ENCODE assay signal across 13 mouse cellular contexts in genomic region chr7:24297361-24298095, GRCm38 (mm10). TPM values are rescaled to one million over a fixed set of nuclear protein-coding genes. Genes with fewer than 3 reads are reported as not detected.
DNase-seq lines count a peak whose midpoint lies in the region; ATAC-seq lines count a peak whose summit lies in the region.
"Had no signal": no experiment of that assay in that cellular context is flagged by ENCODE, and none has a peak within 500 bp of the region (broad histone marks: within the 10 kb centered on the region; RNA-seq: fewer than 3 reads in every experiment).

No protein-coding gene starts in this region.

- no peak for DNase-seq in heart, adult 8-10 months (ENCODE audit: low spot score)
- no peak for DNase-seq in spleen, postnatal 36 days (ENCODE audit: low spot score in 2 of 2)
- DNase-seq in cerebellum, adult 8-10 months = no peak
- DNase-seq in layer of hippocampus, adult 8-10 months (ENCODE audit: low spot score in 2 of 2) = no peak
- DNase-seq: embryo, embryonic 11 days; kidney, postnatal 36 days; right cerebral cortex, postnatal 25 days had no signal

- no peak for ATAC-seq in heart, embryonic 13.5 days (ENCODE audit: extremely low read depth, insufficient number of reproducible peaks, low FRiP score, low TSS enrichment)
- no peak for ATAC-seq in embryonic facial prominence, embryonic 15.5 days (ENCODE audit: insufficient number of reproducible peaks, low FRiP score, low TSS enrichment, low read depth)
- ATAC-seq in hindbrain, embryonic 16.5 days = no peak
- ATAC-seq in midbrain, embryonic 16.5 days = no peak

- peak overlapping the region; percentile 91 for H3K9ac ChIP-seq in heart, embryonic 13.5 days
- H3K9ac ChIP-seq in embryonic facial prominence, embryonic 15.5 days = no peak overlapping the region
- H3K9ac ChIP-seq in hindbrain, embryonic 16.5 days (ENCODE audit: low read depth, low read length) = peak overlapping the region; percentile 83; the same call in 1 of the 2 replicates
- peak overlapping the region; percentile 84; the same call in 1 of the 2 replicates for H3K9ac ChIP-seq in midbrain, embryonic 16.5 days (ENCODE audit: low read depth, low read length)

- peak overlapping the region; percentile 94 for H3K4me2 ChIP-seq in heart, embryonic 13.5 days
- H3K4me2 ChIP-seq in embryonic facial prominence, embryonic 15.5 days (replicated peaks) = peak overlapping the region; percentile 81
- H3K4me2 ChIP-seq in hindbrain, embryonic 16.5 days (ENCODE audit: low read length) = peak overlapping the region; percentile 92
- peak overlapping the region; percentile 86; the same call in 1 of the 2 replicates for H3K4me2 ChIP-seq in midbrain, embryonic 16.5 days (ENCODE audit: low read length)

- H3K9me3 ChIP-seq in heart, embryonic 13.5 days = no peaks in the 10 kb centered on the region
- no peaks in the 10 kb centered on the region for H3K9me3 ChIP-seq in embryonic facial prominence, embryonic 15.5 days (replicated peaks)
- no peaks in the 10 kb centered on the region for H3K9me3 ChIP-seq in hindbrain, embryonic 16.5 days (ENCODE audit: control insufficient read depth, low read length)
- no peaks in the 10 kb centered on the region for H3K9me3 ChIP-seq in midbrain, embryonic 16.5 days (replicated peaks; ENCODE audit: control insufficient read depth, low read length, poor library complexity, severe bottlenecking)

- H3K27ac ChIP-seq in heart, embryonic 13.5 days (replicated peaks) = no peak overlapping the region
- H3K27ac ChIP-seq in embryonic facial prominence, embryonic 15.5 days (replicated peaks) = no peak overlapping the region
- H3K27ac ChIP-seq in hindbrain, embryonic 16.5 days (ENCODE audit: low read depth, low read length) = no peak overlapping the region
- no peak overlapping the region for H3K27ac ChIP-seq in midbrain, embryonic 16.5 days (ENCODE audit: low read length)

- 91% methylated on average over 15 of the region's 15 CpGs for WGBS in heart, embryonic 13.5 days
- 93% methylated on average over 15 of the region's 15 CpGs for WGBS in embryonic facial prominence, embryonic 15.5 days
- WGBS in hindbrain, embryonic 16.5 days = 88% methylated on average over 15 of the region's 15 CpGs
- WGBS in midbrain, embryonic 16.5 days = 89% methylated on average over 15 of the region's 15 CpGs

- H3K27me3 ChIP-seq in heart, embryonic 13.5 days (replicated peaks) = no peaks in the 10 kb centered on the region
- no peaks in the 10 kb centered on the region for H3K27me3 ChIP-seq in embryonic facial prominence, embryonic 15.5 days
- no peaks in the 10 kb centered on the region for H3K27me3 ChIP-seq in hindbrain, embryonic 16.5 days (replicated peaks; ENCODE audit: control insufficient read depth, insufficient read depth, low read length)
- H3K27me3 ChIP-seq in midbrain, embryonic 16.5 days (ENCODE audit: control insufficient read depth, insufficient read depth, low read depth, low read length) = no peaks in the 10 kb centered on the region

- H3K4me3 ChIP-seq in heart, embryonic 13.5 days = peak overlapping the region; percentile 82; the same call in 1 of the 2 replicates
- no peak overlapping the region for H3K4me3 ChIP-seq in embryonic facial prominence, embryonic 15.5 days (replicated peaks)
- peak overlapping the region; percentile 79; the same call in 1 of the 2 replicates for H3K4me3 ChIP-seq in hindbrain, embryonic 16.5 days (ENCODE audit: low read length)
- peak overlapping the region; percentile 75; the same call in 1 of the 2 replicates for H3K4me3 ChIP-seq in midbrain, embryonic 16.5 days (ENCODE audit: low read depth, low read length)

- H3K36me3 ChIP-seq in heart, embryonic 13.5 days = peaks cover 63% of the 10 kb centered on the region
- H3K36me3 ChIP-seq in embryonic facial prominence, embryonic 15.5 days = peaks cover 59% of the 10 kb centered on the region
- H3K36me3 ChIP-seq in hindbrain, embryonic 16.5 days (ENCODE audit: control insufficient read depth, insufficient read depth, low read length) = peaks cover 35% of the 10 kb centered on the region
- peaks cover 43% of the 10 kb centered on the region for H3K36me3 ChIP-seq in midbrain, embryonic 16.5 days (ENCODE audit: control insufficient read depth, insufficient read depth, low read length)

- H3K4me1 ChIP-seq in heart, embryonic 13.5 days = peaks cover 21% of the 10 kb centered on the region
- peaks cover 17% of the 10 kb centered on the region for H3K4me1 ChIP-seq in embryonic facial prominence, embryonic 15.5 days
- peaks cover 19% of the 10 kb centered on the region for H3K4me1 ChIP-seq in hindbrain, embryonic 16.5 days (ENCODE audit: control insufficient read depth, insufficient read depth, low read depth, low read length)
- peaks cover 22% of the 10 kb centered on the region for H3K4me1 ChIP-seq in midbrain, embryonic 16.5 days (ENCODE audit: control insufficient read depth, insufficient read depth, low read length)

RNA-seq across cellular contexts. Expression of gene Zfp61, which starts 3.5 kb away (rescaled TPM):
- 14.5 and 18.7 TPM in 2 replicates for polyA plus RNA-seq in heart, embryonic 13.5 days (2015; fragmentation: Nextera tagmentation; extraction: Ambion mirVana)
- 1 to 10 TPM; 3.0 to 5.1 (median 3.7) TPM for total RNA-seq in heart, adult 8-10 months (2022)
- 41.6 and 45.6 TPM in 2 replicates for polyA plus RNA-seq in embryonic facial prominence, embryonic 15.5 days (2015; fragmentation: Nextera tagmentation; extraction: Ambion mirVana)
- polyA plus RNA-seq in hindbrain, embryonic 16.5 days (2015; fragmentation: Nextera tagmentation; extraction: Ambion mirVana) = 41.4 and 42.1 TPM in 2 replicates
- polyA plus RNA-seq in midbrain, embryonic 16.5 days (2015; fragmentation: Nextera tagmentation; extraction: Ambion mirVana) = 46.2 and 46.3 TPM in 2 replicates
- 10 to 100 TPM; 19.3 to 30.5 (median 24.7) TPM for total RNA-seq in layer of hippocampus, adult 8-10 months (2022)

RNA-seq across cellular contexts. Expression of gene Zfp94, which starts 18.9 kb away (rescaled TPM):
- 4.5 and 4.6 TPM in 2 replicates for polyA plus RNA-seq in heart, embryonic 13.5 days (2015; fragmentation: Nextera tagmentation; extraction: Ambion mirVana)
- total RNA-seq in heart, adult 8-10 months (2022) = 1 to 10 TPM; 1.1 to 2.8 (median 2.1) TPM
- polyA plus RNA-seq in embryonic facial prominence, embryonic 15.5 days (2015; fragmentation: Nextera tagmentation; extraction: Ambion mirVana) = 13.7 and 14.5 TPM in 2 replicates
- 19.2 and 19.8 TPM in 2 replicates for polyA plus RNA-seq in hindbrain, embryonic 16.5 days (2015; fragmentation: Nextera tagmentation; extraction: Ambion mirVana)
- 22.2 and 23.1 TPM in 2 replicates for polyA plus RNA-seq in midbrain, embryonic 16.5 days (2015; fragmentation: Nextera tagmentation; extraction: Ambion mirVana)
- 10 to 100 TPM; 14.4 to 18.3 (median 15.6) TPM for total RNA-seq in layer of hippocampus, adult 8-10 months (2022)

RNA-seq across cellular contexts. Expression of gene Zfp93, which starts 27.3 kb away (rescaled TPM):
- polyA plus RNA-seq in heart, embryonic 13.5 days (2015; fragmentation: Nextera tagmentation; extraction: Ambion mirVana) = 4.6 and 4.8 TPM in 2 replicates
- total RNA-seq in heart, adult 8-10 months (2022) = 1 to 10 TPM; 3.5 to 7.4 (median 4.0) TPM
- polyA plus RNA-seq in embryonic facial prominence, embryonic 15.5 days (2015; fragmentation: Nextera tagmentation; extraction: Ambion mirVana) = 8.1 and 10.7 TPM in 2 replicates
- 6.4 and 8.2 TPM in 2 replicates for polyA plus RNA-seq in hindbrain, embryonic 16.5 days (2015; fragmentation: Nextera tagmentation; extraction: Ambion mirVana)
- 7.1 and 7.5 TPM in 2 replicates for polyA plus RNA-seq in midbrain, embryonic 16.5 days (2015; fragmentation: Nextera tagmentation; extraction: Ambion mirVana)
- total RNA-seq in layer of hippocampus, adult 8-10 months (2022) = 10 to 100 TPM; 12.4 to 20.1 (median 13.8) TPM

RNA-seq across cellular contexts. Expression of gene Tescl, which starts 36.2 kb away (rescaled TPM):
- not detected in 2 replicates for polyA plus RNA-seq in heart, embryonic 13.5 days (2015; fragmentation: Nextera tagmentation; extraction: Ambion mirVana)
- total RNA-seq in heart, adult 8-10 months (2022) = under 1 TPM in 1 of 4 experiments, not detected in 3; 0.50 TPM
- not detected in 2 replicates for polyA plus RNA-seq in embryonic facial prominence, embryonic 15.5 days (2015; fragmentation: Nextera tagmentation; extraction: Ambion mirVana)
- polyA plus RNA-seq in hindbrain, embryonic 16.5 days (2015; fragmentation: Nextera tagmentation; extraction: Ambion mirVana) = 0.25 and 0.44 TPM in 2 replicates
- 0.29 TPM in 1 of 2 replicates, not detected in the other for polyA plus RNA-seq in midbrain, embryonic 16.5 days (2015; fragmentation: Nextera tagmentation; extraction: Ambion mirVana)
- total RNA-seq in layer of hippocampus, adult 8-10 months (2022) = not detected
- total RNA-seq: liver, adult 2 months had no signal
- polyA plus RNA-seq: liver, adult 2 months; thymus, postnatal 0 days had no signal

RNA-seq across cellular contexts. Expression of gene Zfp108, which starts 42.9 kb away (rescaled TPM):
- polyA plus RNA-seq in heart, embryonic 13.5 days (2015; fragmentation: Nextera tagmentation; extraction: Ambion mirVana) = 2.3 TPM in 2 replicates
- 1 to 10 TPM; 1.4 to 1.8 (median 1.5) TPM for total RNA-seq in heart, adult 8-10 months (2022)
- polyA plus RNA-seq in embryonic facial prominence, embryonic 15.5 days (2015; fragmentation: Nextera tagmentation; extraction: Ambion mirVana) = 4.9 and 5.5 TPM in 2 replicates
- 5.7 and 6.1 TPM in 2 replicates for polyA plus RNA-seq in hindbrain, embryonic 16.5 days (2015; fragmentation: Nextera tagmentation; extraction: Ambion mirVana)
- polyA plus RNA-seq in midbrain, embryonic 16.5 days (2015; fragmentation: Nextera tagmentation; extraction: Ambion mirVana) = 6.7 and 6.9 TPM in 2 replicates
- total RNA-seq in layer of hippocampus, adult 8-10 months (2022) = 10 to 100 TPM in 1 of 4 experiments, 1 to 10 TPM in 3; 8.0 to 10.2 (median 9.0) TPM
